ENCODE assay signal across 12 mouse cellular contexts in the genomic region with DNA sequence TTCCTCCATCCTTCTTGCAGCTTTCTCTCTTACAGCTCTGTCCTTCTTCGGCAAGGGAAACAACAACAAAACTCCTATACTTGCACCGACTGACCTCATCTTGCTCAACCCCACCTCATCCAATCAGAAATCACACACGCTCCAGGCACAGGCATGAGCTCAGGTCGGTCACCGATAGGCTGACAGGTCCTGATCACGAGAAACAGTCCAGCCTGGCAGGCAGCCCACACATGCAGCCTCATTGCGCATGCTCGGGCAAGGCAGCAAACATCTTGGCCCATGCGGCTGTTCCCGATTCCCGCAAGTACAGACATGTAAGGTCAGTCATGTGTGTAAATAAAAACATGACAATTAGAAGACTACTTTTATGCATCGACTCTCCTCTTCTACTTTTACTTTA.
"Had no signal": no experiment of that assay in that cellular context is flagged by ENCODE, and none has a peak within 500 bp of the region (broad histone marks: within the 10 kb centered on the region; RNA-seq: fewer than 3 reads in every experiment).

No protein-coding gene starts in this region.

- DNase-seq: lung, embryonic 14.5 days; lung, postnatal 10 days; lung, postnatal 4 days; midbrain, embryonic 14.5 days; retina, postnatal 1 day; right cerebral cortex, adult 18-20 months; right cerebral cortex, postnatal 25 days; right cerebral cortex, postnatal 4 days; spleen, adult 18-20 months; thymus, adult 2 months; thymus, postnatal 25 days; thymus, postnatal 4 days had no signal
